Mouse (Mus musculus) spleen, postnatal 14 days (tissue): Measurements from ENCODE around the gene Wdr83.

Experiments used
- DNase-seq, 2 experiments: peaks; one replicate each; pipeline ENCODE4 v3.0.0; 2021 to 2022; ENCODE audit warnings: low spot score in 2 of 2

The Wdr83 gene

GRCm38 (mm10) chr8:85035165-85035727, 45.9 kb downstream of the Wdr83 start:
- no peak for DNase-seq

DNA sequence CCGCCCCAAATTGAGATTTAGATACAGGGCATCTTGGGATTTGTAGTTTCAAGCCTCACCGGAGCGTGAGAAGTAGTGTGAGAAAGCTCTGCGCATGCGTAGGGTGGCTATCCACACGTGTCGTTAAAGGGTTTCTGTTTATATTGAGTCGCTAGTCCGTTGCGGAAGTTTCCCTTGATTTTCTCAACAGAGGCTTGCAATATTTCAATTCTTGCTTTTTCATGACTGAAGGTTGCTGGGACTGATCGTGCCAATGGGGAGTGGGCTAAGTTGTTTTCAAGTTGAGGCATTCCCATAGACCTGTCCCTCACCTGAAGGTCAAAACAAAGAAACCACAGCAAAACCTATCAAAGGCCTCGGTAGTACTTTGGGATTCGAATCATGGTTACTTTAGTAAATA, 46.3 kb downstream of the Wdr83 start:
- peak; percentile 55 to 73 for DNase-seq

GRCm38 (mm10) chr8:85033867-85034266, 47.2 kb downstream of the Wdr83 start:
- DNase-seq = no peak

DNA sequence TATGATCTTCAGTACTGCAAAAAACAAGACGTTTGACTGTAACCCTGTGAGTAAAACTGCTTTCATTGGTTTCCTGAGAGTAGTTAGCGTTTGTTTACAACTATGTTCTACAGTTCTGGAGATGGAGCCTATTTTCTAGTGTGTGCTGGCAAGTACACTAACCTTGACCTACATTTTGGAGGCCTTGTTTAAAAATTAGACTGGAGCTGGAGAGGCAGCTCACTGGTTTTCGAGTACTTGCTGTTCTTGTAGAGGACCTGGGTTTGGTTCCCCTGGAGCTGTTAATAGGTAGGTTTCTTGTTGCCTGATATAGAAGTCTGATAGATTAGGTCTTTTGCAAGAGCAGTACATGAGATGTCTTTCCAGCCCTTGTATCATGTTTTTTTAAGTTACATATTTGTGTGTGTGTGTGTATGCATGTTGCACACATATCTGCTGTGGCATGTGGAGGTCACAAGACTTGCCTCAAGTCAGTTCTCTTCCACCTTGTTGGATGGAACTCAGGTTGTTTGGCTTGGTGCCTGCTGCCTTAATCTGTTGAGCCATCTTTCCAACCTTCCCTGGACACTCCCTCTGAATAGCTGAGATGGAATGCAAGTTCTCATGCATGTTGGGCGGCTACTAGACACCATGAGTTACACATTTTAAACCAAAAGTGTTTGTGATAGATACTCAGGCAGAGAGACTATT, 48.3 kb downstream of the Wdr83 start:
- no peak for DNase-seq

- DNase-seq = no peak
These were observed 51.8 kb downstream of the Wdr83 start for GRCm38 (mm10) chr8:85029271-85029670.

DNA sequence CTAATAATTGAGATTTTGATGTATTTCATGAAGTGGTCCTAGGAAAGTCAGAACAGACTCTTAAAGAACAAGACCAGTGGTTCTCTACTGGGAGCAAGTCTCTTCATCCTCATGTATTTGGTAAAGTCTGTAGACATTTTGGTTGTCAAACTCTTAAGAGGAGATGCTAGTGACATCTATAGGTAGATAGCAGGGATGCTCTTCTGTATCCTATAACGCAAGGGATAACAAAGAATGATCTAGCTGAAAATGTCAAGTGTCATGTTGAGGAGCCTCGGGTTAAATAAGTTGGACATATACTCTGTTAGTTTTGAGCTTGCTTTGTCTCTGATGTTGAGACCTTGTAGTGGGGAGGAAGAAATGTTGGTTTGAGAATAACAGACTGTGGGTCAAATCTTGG, 53.2 kb downstream of the Wdr83 start:
- no peak for DNase-seq

GRCm38 (mm10) chr8:85027516-85027855, 53.6 kb downstream of the Wdr83 start:
- no peak for DNase-seq

DNA sequence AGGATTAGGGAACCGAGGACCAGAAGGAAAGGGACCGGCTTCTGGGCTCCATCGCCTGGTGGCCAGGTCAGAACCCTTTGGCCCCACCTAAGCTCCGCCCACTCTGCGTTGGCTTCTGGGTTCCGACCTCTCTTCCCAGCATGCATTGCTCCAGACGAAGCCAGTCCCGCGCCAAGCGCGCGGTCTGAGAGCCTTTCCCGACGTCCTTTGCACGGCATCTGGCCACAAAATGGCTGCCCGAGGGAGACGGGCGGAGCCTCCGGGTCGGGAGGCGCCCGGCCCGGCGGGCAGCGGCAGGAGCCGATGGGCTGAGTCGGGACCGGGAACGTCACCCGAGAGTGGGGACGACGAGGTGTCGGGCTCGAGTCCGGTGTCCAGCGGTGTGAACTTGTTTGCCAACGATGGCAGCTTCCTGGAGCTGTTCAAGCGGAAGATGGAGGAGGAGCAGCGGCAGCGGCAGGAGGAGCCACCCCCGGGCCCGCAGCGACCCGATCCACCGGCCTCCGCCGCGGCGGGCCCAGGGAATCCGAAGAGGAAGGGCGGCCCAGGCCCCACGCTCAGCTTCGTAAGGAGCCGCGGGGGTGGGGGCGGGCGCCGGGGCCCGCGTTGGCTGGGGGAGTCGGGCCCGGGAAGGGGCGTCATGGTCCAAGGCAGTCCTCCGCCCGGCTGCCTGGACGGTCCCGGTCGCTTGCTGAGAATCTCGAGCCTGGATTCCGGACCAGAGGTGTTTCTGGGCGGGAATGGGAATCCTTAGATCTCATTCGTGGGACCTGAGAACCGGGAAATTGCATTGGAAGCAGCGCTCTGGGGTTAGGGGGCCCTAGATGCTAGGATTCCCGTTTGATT, 54.2 kb downstream of the Wdr83 start, which contains the start of gene Trir:
Gene Trir, plus strand, starts transcription at position 154 of the 846 bp plus-strand sequence.
- DNase-seq = peak; percentile 95

- peak; percentile 58 to 70 for DNase-seq
These were observed 55.8 kb downstream of the Wdr83 start, which contains the start of gene Asna1 for GRCm38 (mm10) chr8:85025098-85025932. Gene Asna1, minus strand, starts transcription at chr8:85025281.
